Mouse (Mus musculus): Measurements from ENCODE around the gene Acot11. TPM values are rescaled to one million over a fixed set of nuclear protein-coding genes. Genes with fewer than 3 reads are reported as not detected.

Acot11 gene
- total and polyA plus RNA-seq, 3 experiments: 2.3 to 6.8 (median 4.3) TPM

GRCm38 (mm10) chr4:106839254-106839834 is 34.5 kb upstream of the Acot11 start:
- Histone ChIP-seq H3K27ac (ENCODE audit: insufficient read depth, low read depth) (peak overlapping the region; percentile 37), H3K9me3 (replicated peaks; ENCODE audit: low read length) (no peaks in the 10 kb centered on the region), H3K4me3 (replicated peaks in 1 of 3; ENCODE audit: low read depth in 2 of 3, low read length in 2 of 3, poor library complexity in 1 of 3) (peak overlapping the region; percentile 32 to 65 (median 65)), H3K36me3 (replicated peaks in 1 of 2; ENCODE audit: control insufficient read depth in 1 of 2, insufficient read depth in 1 of 2, low read length in 1 of 2) (no peaks in the 10 kb centered on the region), H3K4me2 (ENCODE audit: insufficient read depth, low read depth, poor library complexity, severe bottlenecking) (peak overlapping the region; percentile 54), H3K4me1 (ENCODE audit: control insufficient read depth in 1 of 2, insufficient read depth in 2 of 2) (peaks cover 7 to 26% of the 10 kb centered on the region in 2 experiments; a peak in 3 of 4 replicates), H3K27me3 (replicated peaks) (no peaks in the 10 kb centered on the region), H3K79me2 (replicated peaks; ENCODE audit: control insufficient read depth, extremely low read depth, insufficient read depth, poor library complexity, severe bottlenecking) (no peaks in the 10 kb centered on the region), H3K9ac (ENCODE audit: insufficient read depth, low read depth) (peak overlapping the region; percentile 61)
- dilution Hi-C loops (cut with MboI; ENCODE audit: extremely low pct_ligation_motif_present, extremely low pct_unique_long_range_greater_than_20kb, low sequenced_read_pairs): no loop called here
- no peak for TF ChIP-seq UBTF (IDR thresholded peaks at IDR 0.05; ENCODE audit: low read depth, low read length)
- TF ChIP-seq ELF1 (IDR thresholded peaks at IDR 0.05; ENCODE audit: low read depth, low read length): peak; percentile 2; the same call in 1 of the 2 replicates
- TF ChIP-seq MYC (IDR thresholded peaks at IDR 0.05; ENCODE audit: low read depth, low read length): no peak
- TF ChIP-seq MXI1 (IDR thresholded peaks at IDR 0.05; ENCODE audit: low read depth, low read length): 0 out of 2 replicates have a peak, but pooled peaks have one; percentile 26
- TF ChIP-seq POLR2A (IDR thresholded peaks at IDR 0.05; ENCODE audit: low read depth, low read length): peak; percentile 17; the same call in 1 of the 2 replicates
- TF ChIP-seq POLR2AphosphoS2 (IDR thresholded peaks at IDR 0.05; ENCODE audit: low read depth, low read length): peak; percentile 1; the same call in 1 of the 2 replicates
- TF ChIP-seq MEF2A (IDR thresholded peaks at IDR 0.05; ENCODE audit: borderline replicate concordance, low read depth, low read length): no peak
- TF ChIP-seq HCFC1 (IDR thresholded peaks at IDR 0.05; ENCODE audit: low read depth, low read length): peak; percentile 3; the same call in 1 of the 2 replicates
- 0 out of 2 replicates have a peak, but pooled peaks have one; percentile 9 for TF ChIP-seq TCF12 (IDR thresholded peaks at IDR 0.05; ENCODE audit: low read depth, low read length)
- no peak for TF ChIP-seq EP300 (IDR thresholded peaks at IDR 0.05; ENCODE audit: low read length)
- no peak for TF ChIP-seq JUND (conservative IDR thresholded peaks at IDR 0.05; ENCODE audit: low read depth, low read length)
- peak; percentile 8; the same call in 1 of the 2 replicates for TF ChIP-seq SIN3A (IDR thresholded peaks at IDR 0.05; ENCODE audit: low read length)
- in situ Hi-C loops (cut with MboI; ENCODE audit: low pct_ligation_motif_present, low pct_unique_long_range_greater_than_20kb, low sequenced_read_pairs): loop anchor here (10.0 kb wide), 2 partner anchors 125 to 325 kb away; no protein-coding TSS in a partner anchor
- peak; percentile 55 for DNase-seq (ENCODE audit: extremely low read depth)

GRCm38 (mm10) chr4:106838548-106839253 is 33.9 kb upstream of the Acot11 start:
- H3K4me3 ChIP-seq (replicated peaks in 1 of 3; ENCODE audit: low read depth in 2 of 3, low read length in 2 of 3, poor library complexity in 1 of 3): peak overlapping the region; percentile 32 to 65 (median 65)
- H3K4me1 ChIP-seq (ENCODE audit: control insufficient read depth in 1 of 2, insufficient read depth in 2 of 2): peaks cover 7 to 26% of the 10 kb centered on the region in 2 experiments; a peak in 3 of 4 replicates
- no peaks in the 10 kb centered on the region for H3K36me3 ChIP-seq (replicated peaks in 1 of 2; ENCODE audit: control insufficient read depth in 1 of 2, insufficient read depth in 1 of 2, low read length in 1 of 2)
- peak; percentile 82 for DNase-seq (ENCODE audit: extremely low read depth)
- peak overlapping the region; percentile 61 for H3K9ac ChIP-seq (ENCODE audit: insufficient read depth, low read depth)
- peak overlapping the region; percentile 54 for H3K4me2 ChIP-seq (ENCODE audit: insufficient read depth, low read depth, poor library complexity, severe bottlenecking)
- dilution Hi-C loops (cut with MboI; ENCODE audit: extremely low pct_ligation_motif_present, extremely low pct_unique_long_range_greater_than_20kb, low sequenced_read_pairs): no loop called here
- H3K79me2 ChIP-seq (replicated peaks; ENCODE audit: control insufficient read depth, extremely low read depth, insufficient read depth, poor library complexity, severe bottlenecking): no peaks in the 10 kb centered on the region
- no peak overlapping the region for H3K27ac ChIP-seq (ENCODE audit: insufficient read depth, low read depth)
- no peaks in the 10 kb centered on the region for H3K9me3 ChIP-seq (replicated peaks; ENCODE audit: low read length)
- in situ Hi-C loops (cut with MboI; ENCODE audit: low pct_ligation_motif_present, low pct_unique_long_range_greater_than_20kb, low sequenced_read_pairs): loop anchor here (10.0 kb wide), 2 partner anchors 126 to 326 kb away; no protein-coding TSS in a partner anchor
- no peaks in the 10 kb centered on the region for H3K27me3 ChIP-seq (replicated peaks)
- peak; percentile 36; the same call in 1 of the 2 replicates for TF ChIP-seq ELF1 (IDR thresholded peaks at IDR 0.05; ENCODE audit: low read depth, low read length)
- TF ChIP-seq SMC3 (IDR thresholded peaks at IDR 0.05; ENCODE audit: low read depth, low read length): peak; percentile 90
- peak; percentile 71 for TF ChIP-seq IRF4 (IDR thresholded peaks at IDR 0.05; ENCODE audit: low read depth, low read length)
- TF ChIP-seq MXI1 (IDR thresholded peaks at IDR 0.05; ENCODE audit: low read depth, low read length): 0 out of 2 replicates have a peak, but pooled peaks have one; percentile 74
- TF ChIP-seq JUN (IDR thresholded peaks at IDR 0.05; ENCODE audit: insufficient read depth, low read depth, low read length): no peak
- TF ChIP-seq TBP (conservative IDR thresholded peaks at IDR 0.05; ENCODE audit: low read depth, low read length): no peak
- TF ChIP-seq ZNF384 (IDR thresholded peaks at IDR 0.05; ENCODE audit: low read depth, low read length): 0 out of 2 replicates have a peak, but pooled peaks have one; percentile 29
- peak; percentile 20 to 92; a peak in 2 of 4 replicates for TF ChIP-seq CTCF (conservative IDR thresholded peaks at IDR 0.05 in 1 of 2, IDR thresholded peaks at IDR 0.05 in 1 of 2; ENCODE audit: low read depth in 2 of 2, low read length in 2 of 2)
- TF ChIP-seq MYC (IDR thresholded peaks at IDR 0.05; ENCODE audit: low read depth, low read length): 0 out of 2 replicates have a peak, but pooled peaks have one; percentile 14
- peak; percentile 71 for TF ChIP-seq SIN3A (IDR thresholded peaks at IDR 0.05; ENCODE audit: low read length)
- TF ChIP-seq ZMIZ1 (IDR thresholded peaks at IDR 0.05; ENCODE audit: low read depth, low read length): 0 out of 2 replicates have a peak, but pooled peaks have one; percentile 39
- TF ChIP-seq MAZ (IDR thresholded peaks at IDR 0.05; ENCODE audit: low read depth, low read length): peak; percentile 94
- peak; percentile 60; the same call in 1 of the 2 replicates for TF ChIP-seq MAX (IDR thresholded peaks at IDR 0.05; ENCODE audit: low read length)
- no peak; the same call in 1 of the 2 replicates for TF ChIP-seq UBTF (IDR thresholded peaks at IDR 0.05; ENCODE audit: low read depth, low read length)
- peak; percentile 51; the same call in 1 of the 2 replicates for TF ChIP-seq BHLHE40 (IDR thresholded peaks at IDR 0.05; ENCODE audit: low read depth, low read length)
- peak; percentile 61 for TF ChIP-seq NELFE (IDR thresholded peaks at IDR 0.05; ENCODE audit: low read depth, low read length)
- 0 out of 2 replicates have a peak, but pooled peaks have one; percentile 45 for TF ChIP-seq RCOR1 (conservative IDR thresholded peaks at IDR 0.05; ENCODE audit: low read depth, low read length)
- TF ChIP-seq TCF12 (IDR thresholded peaks at IDR 0.05; ENCODE audit: low read depth, low read length): peak; percentile 63
- no peak for TF ChIP-seq JUND (conservative IDR thresholded peaks at IDR 0.05; ENCODE audit: low read depth, low read length)
- TF ChIP-seq USF2 (conservative IDR thresholded peaks at IDR 0.05; ENCODE audit: low read depth, low read length): no peak
- TF ChIP-seq NRF1 (IDR thresholded peaks at IDR 0.05; ENCODE audit: low read depth, low read length): peak; percentile 39; the same call in 1 of the 2 replicates
- TF ChIP-seq HCFC1 (IDR thresholded peaks at IDR 0.05; ENCODE audit: low read depth, low read length): peak; percentile 47
- TF ChIP-seq GABPA (IDR thresholded peaks at IDR 0.05; ENCODE audit: insufficient replicate concordance, low read depth, low read length): no peak

Data from CH12.LX (cell line).